In the genomic region with DNA sequence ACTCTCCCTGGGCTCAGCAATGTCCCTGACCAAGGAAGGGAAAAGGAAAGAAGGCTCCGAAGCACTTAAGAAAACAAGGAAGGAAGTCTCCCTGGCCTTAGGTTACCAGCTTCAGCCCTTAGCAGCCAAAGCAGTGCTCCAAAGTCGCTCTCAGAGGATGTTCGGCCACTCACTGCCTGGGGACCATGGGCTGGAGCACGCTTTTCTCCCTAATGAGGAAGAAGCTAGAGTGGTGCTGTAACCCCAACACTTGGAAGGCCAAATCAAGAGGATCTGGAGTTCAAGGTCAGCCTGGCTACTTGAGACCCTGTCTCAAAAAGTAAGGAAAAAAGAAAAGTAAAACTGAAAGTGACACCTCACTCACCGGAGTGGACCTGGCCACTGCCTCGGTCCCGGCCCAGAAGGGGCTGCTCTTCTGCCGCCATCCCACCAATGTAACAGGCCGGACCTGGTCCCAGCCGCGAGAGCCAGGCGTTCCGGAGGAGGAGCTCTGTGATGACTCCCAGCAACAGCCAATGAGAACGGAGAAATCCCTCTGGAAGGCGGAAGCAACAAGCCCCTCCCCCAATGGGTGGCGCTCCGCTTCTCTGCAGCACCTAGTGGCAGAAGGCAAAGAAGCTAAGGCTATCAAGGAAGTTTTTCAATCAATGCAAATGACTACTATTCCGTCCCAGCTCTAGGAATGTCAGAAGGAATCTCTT, we compare ENCODE assay signal across 8 mouse cellular contexts. TPM values are rescaled to one million over a fixed set of nuclear protein-coding genes. Genes with fewer than 3 reads are reported as not detected.
DNase-seq lines count a peak whose midpoint lies in the region; ATAC-seq and TF ChIP-seq lines count a peak whose summit lies in the region.

A gene (minus strand): TSS at position 525 of the 701 bp plus-strand sequence.

- DNase-seq in CH12.LX (ENCODE audit: extremely low read depth), result peak; percentile 96
- DNase-seq in c-Kit-positive CD71-positive TER-119-negative erythroid progenitor cells, embryonic 14.5 days (ENCODE audit: low read depth), result peak; percentile 89
- peak; percentile 96 for DNase-seq in forebrain, embryonic 11.5 days (ENCODE audit: low spot score)
- DNase-seq in kidney, postnatal 36 days, result peak; percentile 96 to 97
- peak; percentile 80 for DNase-seq in telencephalon, adult 2 months (ENCODE audit: low read depth, low spot score)

- in situ Hi-C loops in CH12.LX (cut with MboI; ENCODE audit: low pct_ligation_motif_present, low pct_unique_long_range_greater_than_20kb, low sequenced_read_pairs), result no loop called here

- peak; percentile 7 for TF ChIP-seq RAD21 in CH12.LX (IDR thresholded peaks at IDR 0.05; ENCODE audit: low read depth, low read length)

- no peak within 1 kb of the TSS for H3K27ac ChIP-seq in CH12.LX (ENCODE audit: insufficient read depth, low read depth)
- no peak within 1 kb of the TSS for H3K27ac ChIP-seq in forebrain, embryonic 11.5 days (ENCODE audit: low read depth, low read length)
- no peak within 1 kb of the TSS; the same call in 1 of the 2 replicates for H3K27ac ChIP-seq in heart, embryonic 16.5 days (ENCODE audit: low read length)
- H3K27ac ChIP-seq in liver, embryonic 15.5 days (replicated peaks), result 0 out of 2 replicates have a peak within 1 kb of the TSS, but pooled peaks have one; percentile 24
- no peak within 1 kb of the TSS for H3K27ac ChIP-seq in neural tube, embryonic 12.5 days

- peak; percentile 81 for TF ChIP-seq POLR2A in CH12.LX (IDR thresholded peaks at IDR 0.05; ENCODE audit: low read depth, low read length)

- H3K9me3 ChIP-seq in CH12.LX (replicated peaks; ENCODE audit: low read length), result no peaks in the 10 kb centered on the region
- H3K9me3 ChIP-seq in forebrain, embryonic 11.5 days (ENCODE audit: control insufficient read depth, low read length), result no peaks in the 10 kb centered on the region
- H3K9me3 ChIP-seq in heart, embryonic 16.5 days (replicated peaks; ENCODE audit: control insufficient read depth, low read length), result no peaks in the 10 kb centered on the region
- H3K9me3 ChIP-seq in liver, embryonic 15.5 days (replicated peaks), result no peaks in the 10 kb centered on the region
- H3K9me3 ChIP-seq in neural tube, embryonic 12.5 days, result no peaks in the 10 kb centered on the region

- H3K79me2 ChIP-seq in CH12.LX (replicated peaks; ENCODE audit: control insufficient read depth, extremely low read depth, insufficient read depth, poor library complexity, severe bottlenecking), result no peaks in the 10 kb centered on the region

- dilution Hi-C loops in CH12.LX (cut with MboI; ENCODE audit: extremely low pct_ligation_motif_present, extremely low pct_unique_long_range_greater_than_20kb, low sequenced_read_pairs), result no loop called here

- peaks cover 7 to 31% of the 10 kb centered on the region in 2 experiments for H3K4me1 ChIP-seq in CH12.LX (ENCODE audit: control insufficient read depth in 1 of 2, insufficient read depth in 2 of 2)
- no peaks in the 10 kb centered on the region for H3K4me1 ChIP-seq in forebrain, embryonic 11.5 days (replicated peaks; ENCODE audit: control insufficient read depth, insufficient read depth, low read length)
- peaks cover 14% of the 10 kb centered on the region for H3K4me1 ChIP-seq in heart, embryonic 16.5 days (ENCODE audit: control insufficient read depth, insufficient read depth, low read length)
- peaks cover 33% of the 10 kb centered on the region for H3K4me1 ChIP-seq in liver, embryonic 15.5 days (replicated peaks)
- H3K4me1 ChIP-seq in neural tube, embryonic 12.5 days, result peaks cover 11% of the 10 kb centered on the region

- TF ChIP-seq CTCF in CH12.LX (conservative IDR thresholded peaks at IDR 0.05 in 1 of 2, IDR thresholded peaks at IDR 0.05 in 1 of 2; ENCODE audit: low read depth in 2 of 2, low read length in 2 of 2), result peak in 1 of 2 experiments; percentile 56; a peak in 2 of 4 replicates

- H3K9ac ChIP-seq in CH12.LX (ENCODE audit: insufficient read depth, low read depth), result peak within 1 kb of the TSS; percentile 87
- H3K9ac ChIP-seq in forebrain, embryonic 11.5 days (ENCODE audit: low read length), result peak within 1 kb of the TSS; percentile 55
- H3K9ac ChIP-seq in heart, embryonic 16.5 days (ENCODE audit: low read length), result peak within 1 kb of the TSS; percentile 80
- H3K9ac ChIP-seq in liver, embryonic 15.5 days, result peak within 1 kb of the TSS; percentile 47
- peak within 1 kb of the TSS; percentile 53 for H3K9ac ChIP-seq in neural tube, embryonic 12.5 days

- peak; percentile 93 for ATAC-seq in forebrain, embryonic 11.5 days (replicated peaks; ENCODE audit: low FRiP score)
- peak; percentile 96 for ATAC-seq in heart, embryonic 16.5 days (replicated peaks; ENCODE audit: extremely low read depth, insufficient read depth, low FRiP score)
- peak; percentile 74 for ATAC-seq in liver, embryonic 15.5 days (ENCODE audit: insufficient read depth)
- ATAC-seq in neural tube, embryonic 12.5 days (ENCODE audit: low FRiP score, low read depth), result peak; percentile 91

- TF ChIP-seq EP300 in CH12.LX (IDR thresholded peaks at IDR 0.05; ENCODE audit: low read length), result no peak

- H3K36me3 ChIP-seq in CH12.LX (replicated peaks in 1 of 2; ENCODE audit: control insufficient read depth in 1 of 2, insufficient read depth in 1 of 2, low read length in 1 of 2), result peaks cover 18 to 24% of the 10 kb centered on the region in 2 experiments
- no peaks in the 10 kb centered on the region; the same call in 1 of the 2 replicates for H3K36me3 ChIP-seq in forebrain, embryonic 11.5 days (ENCODE audit: control insufficient read depth, insufficient read depth, low read length)
- H3K36me3 ChIP-seq in heart, embryonic 16.5 days (ENCODE audit: control insufficient read depth, insufficient read depth), result peaks cover 7% of the 10 kb centered on the region; the same call in 1 of the 2 replicates
- H3K36me3 ChIP-seq in liver, embryonic 15.5 days (replicated peaks), result no peaks in the 10 kb centered on the region; the same call in 1 of the 2 replicates
- H3K36me3 ChIP-seq in neural tube, embryonic 12.5 days, result peaks cover 15% of the 10 kb centered on the region; the same call in 1 of the 2 replicates

- H3K4me2 ChIP-seq in CH12.LX (ENCODE audit: insufficient read depth, low read depth, poor library complexity, severe bottlenecking), result peak within 1 kb of the TSS; percentile 84
- H3K4me2 ChIP-seq in forebrain, embryonic 11.5 days (ENCODE audit: low read depth, low read length, severe bottlenecking), result peak within 1 kb of the TSS; percentile 58
- H3K4me2 ChIP-seq in heart, embryonic 16.5 days (ENCODE audit: low read depth, low read length), result peak within 1 kb of the TSS; percentile 80
- H3K4me2 ChIP-seq in liver, embryonic 15.5 days, result peak within 1 kb of the TSS; percentile 78
- H3K4me2 ChIP-seq in neural tube, embryonic 12.5 days (replicated peaks), result peak within 1 kb of the TSS; percentile 68

- peak within 1 kb of the TSS; percentile 72 to 94 (median 82) for H3K4me3 ChIP-seq in CH12.LX (replicated peaks in 1 of 3; ENCODE audit: low read depth in 2 of 3, low read length in 2 of 3, poor library complexity in 1 of 3)
- peak within 1 kb of the TSS; percentile 48 for H3K4me3 ChIP-seq in forebrain, embryonic 11.5 days (ENCODE audit: low read depth, low read length)
- H3K4me3 ChIP-seq in heart, embryonic 16.5 days (ENCODE audit: low read length), result peak within 1 kb of the TSS; percentile 61
- peak within 1 kb of the TSS; percentile 63 for H3K4me3 ChIP-seq in liver, embryonic 15.5 days (replicated peaks)
- H3K4me3 ChIP-seq in neural tube, embryonic 12.5 days, result peak within 1 kb of the TSS; percentile 47

- peaks cover 7% of the 10 kb centered on the region for H3K27me3 ChIP-seq in CH12.LX (replicated peaks)
- no peaks in the 10 kb centered on the region for H3K27me3 ChIP-seq in forebrain, embryonic 11.5 days (ENCODE audit: control insufficient read depth, insufficient read depth, low read length)
- H3K27me3 ChIP-seq in heart, embryonic 16.5 days (ENCODE audit: control insufficient read depth, insufficient read depth, low read length), result no peaks in the 10 kb centered on the region
- H3K27me3 ChIP-seq in liver, embryonic 15.5 days, result no peaks in the 10 kb centered on the region
- no peaks in the 10 kb centered on the region for H3K27me3 ChIP-seq in neural tube, embryonic 12.5 days (replicated peaks)

- WGBS in forebrain, embryonic 11.5 days, result 5% methylated on average over 18 of the region's 18 CpGs
- 4% methylated on average over 18 of the region's 18 CpGs for WGBS in heart, embryonic 16.5 days
- under 1% methylated on average over 18 of the region's 18 CpGs for WGBS in liver, embryonic 15.5 days (ENCODE audit: insufficient replicate concordance)
- WGBS in neural tube, embryonic 12.5 days, result 5% methylated on average over 18 of the region's 18 CpGs

TF ChIP-seq in CH12.LX, 34 proteins besides CTCF, POLR2A, EP300 and RAD21 (continues in another document):
- no peak for TF ChIP-seq USF2 (conservative IDR thresholded peaks at IDR 0.05; ENCODE audit: low read depth, low read length)
- TF ChIP-seq ZNF384 (IDR thresholded peaks at IDR 0.05; ENCODE audit: low read depth, low read length), result no peak
- TF ChIP-seq POLR2AphosphoS2 (IDR thresholded peaks at IDR 0.05; ENCODE audit: low read depth, low read length), result 0 out of 2 replicates have a peak, but pooled peaks have one; percentile 32
- TF ChIP-seq CHD1 (IDR thresholded peaks at IDR 0.05; ENCODE audit: low read depth, low read length), result no peak
- peak; percentile 92 for TF ChIP-seq NELFE (IDR thresholded peaks at IDR 0.05; ENCODE audit: low read depth, low read length)
- peak; percentile 86 for TF ChIP-seq ZMIZ1 (IDR thresholded peaks at IDR 0.05; ENCODE audit: low read depth, low read length)
- TF ChIP-seq JUND (conservative IDR thresholded peaks at IDR 0.05; ENCODE audit: low read depth, low read length), result no peak
- TF ChIP-seq TBP (conservative IDR thresholded peaks at IDR 0.05; ENCODE audit: low read depth, low read length), result 0 out of 2 replicates have a peak, but pooled peaks have one; percentile 18
- no peak for TF ChIP-seq PAX5 (IDR thresholded peaks at IDR 0.05; ENCODE audit: low read length)
- TF ChIP-seq MAZ (IDR thresholded peaks at IDR 0.05; ENCODE audit: low read depth, low read length), result 0 out of 2 replicates have a peak, but pooled peaks have one; percentile 36
- no peak for TF ChIP-seq E2F4 (IDR thresholded peaks at IDR 0.05; ENCODE audit: insufficient replicate concordance, low read depth, low read length)
- TF ChIP-seq MAX (IDR thresholded peaks at IDR 0.05; ENCODE audit: low read length), result no peak
- TF ChIP-seq RCOR1 (conservative IDR thresholded peaks at IDR 0.05; ENCODE audit: low read depth, low read length), result no peak
- TF ChIP-seq CHD2 (IDR thresholded peaks at IDR 0.05; ENCODE audit: low read length), result peak; percentile 68; the same call in 1 of the 2 replicates

RNA-seq across cellular contexts. Expression of the gene that starts here (rescaled TPM):
- total RNA-seq in CH12.LX (2012; rRNA removed) (6.9 and 7.3 TPM in 2 replicates), CH12.LX (2014; rRNA removed) (3.7 TPM in 2 replicates)
- 7.2 and 7.9 TPM in 2 replicates for polyA plus RNA-seq in CH12.LX (2012; ENCODE audit: insufficient read length, low read depth)
- polyA plus RNA-seq in forebrain, embryonic 11.5 days (2014; fragmentation: Nextera tagmentation; extraction: Ambion mirVana), result 2.4 and 2.8 TPM in 2 replicates
- polyA plus RNA-seq in heart, embryonic 16.5 days (2015; fragmentation: Nextera tagmentation; extraction: Ambion mirVana), result 5.4 and 5.5 TPM in 2 replicates
- 1.6 and 1.9 TPM in 2 replicates for polyA plus RNA-seq in liver, embryonic 15.5 days (2015; fragmentation: Nextera tagmentation; extraction: Ambion mirVana)
- polyA plus RNA-seq in neural tube, embryonic 12.5 days (2016; fragmentation: Nextera tagmentation; extraction: Ambion mirVana), result 5.7 and 6.1 TPM in 2 replicates
